Mouse (Mus musculus) heart, embryonic 12.5 days (tissue): Measurements from ENCODE around the gene Gm20388. TPM values are rescaled to one million over a fixed set of nuclear protein-coding genes. Genes with fewer than 3 reads are reported as not detected.
A peak's percentile ranks its signal among the peaks of the same experiment; 100 is the strongest.

Source experiments
- ATAC-seq: fragments of 200-750 bp; cut with Nextera tagmentation; 2 replicates; pipeline ENCODE4 v1.8.0; 2017; ENCODE audit warnings: moderate TSS enrichment, moderate library complexity; ENCODE audit not compliant: insufficient number of reproducible peaks, low FRiP score
- H3K27ac ChIP-seq: fragments of 300-500 bp; sonication (generic); 2 replicates; pipeline ENCODE4 v1.5.1; 2016; ENCODE audit warnings: mild to moderate bottlenecking, moderate library complexity; ENCODE audit not compliant: poor library complexity, severe bottlenecking
- H3K27me3 ChIP-seq: fragments of 300-500 bp; sonication (generic); replicated peaks from 2 replicates; pipeline ENCODE4 v1.6.1; 2016; ENCODE audit warnings: mild to moderate bottlenecking, moderate library complexity
- H3K36me3 ChIP-seq: fragments of 300-500 bp; sonication (generic); 2 replicates; pipeline ENCODE4 v1.6.1; 2016; ENCODE audit warnings: mild to moderate bottlenecking, moderate library complexity
- H3K4me1 ChIP-seq: fragments of 300-500 bp; sonication (generic); replicated peaks from 2 replicates; pipeline ENCODE4 v1.6.1; 2016; ENCODE audit warnings: mild to moderate bottlenecking
- H3K4me2 ChIP-seq: fragments of 300-500 bp; sonication (generic); 2 replicates; pipeline ENCODE4 v1.6.1; 2016; ENCODE audit warnings: mild to moderate bottlenecking, moderate library complexity
- H3K4me3 ChIP-seq: fragments of 300-500 bp; sonication (generic); 2 replicates; pipeline ENCODE4 v1.5.1; 2016; ENCODE audit warnings: mild to moderate bottlenecking
- H3K9ac ChIP-seq: fragments of 300-500 bp; sonication (generic); 2 replicates; pipeline ENCODE4 v1.6.1; 2016; ENCODE audit warnings: mild to moderate bottlenecking, moderate library complexity
- H3K9me3 ChIP-seq: fragments of 300-500 bp; sonication (generic); replicated peaks from 2 replicates; pipeline ENCODE4 v1.6.1; 2016; ENCODE audit warnings: mild to moderate bottlenecking, moderate library complexity
- WGBS: fragments of 180-500 bp; shearing (Covaris S2); methylation state at CpG from one replicate; pipeline ENCODE4 v1.1.7; 2016; 5-methylcytosine and 5-hydroxymethylcytosine counted together
- polyA plus RNA-seq: library from polyadenylated mRNA; unstranded; fragments of >200 nt; fragmentation: Nextera tagmentation; extraction: Ambion mirVana; gene quantifications from 2 replicates; pipeline ENCODE4 v1.2.1, GENCODE M21; 2016

Gm20388 gene
- polyA plus RNA-seq, 1 experiment from 2014 or later: not detected

GRCm38 (mm10) chr8:122548331-122548730 is 2637.7 kb downstream of the Gm20388 start:
- Histone ChIP-seq H3K27ac (peak overlapping the region; percentile 82), H3K4me1 (peaks cover 54% of the 10 kb centered on the region), H3K27me3 (no peaks in the 10 kb centered on the region), H3K36me3 (0 out of 2 replicates have a peak, but pooled peaks cover 6% of the 10 kb centered on the region), H3K4me3 (peak overlapping the region; percentile 70), H3K9me3 (no peaks in the 10 kb centered on the region), H3K4me2 (peak overlapping the region; percentile 75), H3K9ac (peak overlapping the region; percentile 12; the same call in 1 of the 2 replicates)
- no peak for ATAC-seq
- 63% methylated on average over 13 of the region's 13 CpGs for WGBS

GRCm38 (mm10) chr8:122548891-122549439 is 2638.3 kb downstream of the Gm20388 start:
- Histone ChIP-seq H3K27ac (peak overlapping the region; percentile 82; the same call in 1 of the 2 replicates), H3K4me2 (peak overlapping the region; percentile 75), H3K9me3 (no peaks in the 10 kb centered on the region), H3K27me3 (no peaks in the 10 kb centered on the region), H3K4me3 (peak overlapping the region; percentile 70), H3K4me1 (peaks cover 54% of the 10 kb centered on the region), H3K9ac (0 out of 2 replicates have a peak overlapping the region, but pooled peaks have one; percentile 47), H3K36me3 (no peaks in the 10 kb centered on the region)
- no peak for ATAC-seq
- 64% methylated on average over 3 of the region's 3 CpGs for WGBS

DNA sequence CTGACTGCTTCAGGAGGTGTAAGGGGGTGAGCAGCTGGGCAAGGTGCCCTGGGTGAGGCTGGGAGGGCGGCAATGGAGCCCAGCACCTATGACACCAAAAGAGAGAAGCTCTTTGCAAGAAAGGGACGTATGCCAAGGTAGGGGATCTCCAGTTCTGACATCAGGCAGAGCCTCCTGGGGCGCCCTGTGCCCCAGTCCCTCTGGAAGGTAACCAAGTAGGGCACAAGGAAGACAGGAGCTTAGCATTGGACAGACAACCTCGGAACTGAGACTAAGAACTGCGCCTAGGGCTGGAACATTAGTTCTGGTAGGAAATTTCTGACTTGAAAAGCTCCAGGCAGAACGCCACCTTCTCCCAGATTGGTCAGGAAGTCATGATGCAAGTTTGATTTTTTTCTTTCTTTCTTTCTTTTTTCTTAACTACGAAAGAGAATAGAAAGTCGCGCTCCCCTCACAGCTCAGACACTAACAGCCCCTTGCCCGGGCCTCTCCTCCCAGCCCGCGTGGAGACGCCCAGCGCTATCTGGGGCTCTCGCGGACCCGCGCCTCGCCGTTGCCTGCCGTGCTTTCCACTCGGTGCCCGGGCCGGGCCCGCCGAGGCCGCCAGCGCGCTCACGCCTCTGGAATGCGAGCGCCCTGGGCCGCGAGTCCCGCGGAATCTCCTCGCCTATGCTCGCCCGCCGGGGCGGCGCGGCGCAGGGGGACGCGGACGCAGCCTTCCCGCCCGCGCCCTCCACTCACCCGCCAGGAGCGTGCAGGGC is 2639.8 kb downstream of the Gm20388 start:
- Histone ChIP-seq H3K4me2 (peak overlapping the region; percentile 75), H3K4me3 (peak overlapping the region; percentile 70), H3K36me3 (no peaks in the 10 kb centered on the region), H3K4me1 (peaks cover 45% of the 10 kb centered on the region), H3K27me3 (no peaks in the 10 kb centered on the region), H3K9me3 (no peaks in the 10 kb centered on the region), H3K27ac (peak overlapping the region; percentile 86), H3K9ac (peak overlapping the region; percentile 91)
- ATAC-seq: peak; percentile 12
- WGBS: 2% methylated on average over 51 of the region's 52 CpGs

GRCm38 (mm10) chr8:122550995-122551264 is 2640.3 kb downstream of the Gm20388 start:
- Histone ChIP-seq H3K36me3 (no peaks in the 10 kb centered on the region), H3K9me3 (no peaks in the 10 kb centered on the region), H3K27ac (peak overlapping the region; percentile 86), H3K4me2 (peak overlapping the region; percentile 75), H3K9ac (peak overlapping the region; percentile 91), H3K4me1 (peaks cover 41% of the 10 kb centered on the region), H3K4me3 (peak overlapping the region; percentile 70), H3K27me3 (no peaks in the 10 kb centered on the region)
- no peak; the same call in 1 of the 2 replicates for ATAC-seq
- under 1% methylated on average over 34 of the region's 43 CpGs for WGBS

DNA sequence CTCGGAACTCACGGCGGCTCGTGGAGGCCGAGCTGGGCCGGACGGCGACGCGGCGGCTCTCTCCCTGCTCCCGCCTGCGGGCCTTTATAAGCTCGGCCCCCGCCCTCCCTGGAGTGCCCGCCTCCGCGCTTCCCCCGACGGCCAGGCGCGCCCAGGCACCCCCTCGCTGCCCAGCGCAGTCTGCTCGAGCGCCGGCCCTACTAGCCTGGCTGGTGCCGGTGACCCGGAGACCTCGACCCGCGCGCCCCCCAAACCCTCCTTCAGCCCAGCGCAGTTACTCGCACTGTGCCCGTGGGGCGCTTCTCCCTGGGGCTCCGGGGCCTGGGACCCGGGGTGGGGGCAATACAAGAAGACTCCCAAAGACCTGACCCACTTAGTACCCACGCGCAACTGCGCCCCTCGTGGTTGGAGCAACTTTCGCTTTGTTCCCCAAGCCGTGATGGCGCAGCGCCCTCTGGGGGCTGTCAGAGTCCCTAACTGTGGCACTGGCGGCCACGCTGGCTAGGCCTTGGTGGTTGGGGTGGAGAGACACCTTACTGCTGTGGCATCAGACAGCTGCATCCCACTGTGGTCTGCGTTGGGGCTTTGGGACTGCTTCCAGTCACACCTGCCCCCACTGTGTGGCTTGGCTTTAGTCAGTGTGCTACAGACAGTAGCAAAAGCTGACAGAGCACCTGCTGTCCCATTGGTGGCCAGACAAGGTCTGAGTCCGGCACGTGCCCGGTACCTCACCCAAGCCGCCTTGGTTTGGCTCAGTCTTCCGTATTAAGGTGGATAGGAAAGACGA is 2640.8 kb downstream of the Gm20388 start, which contains the start of gene Piezo1:
Gene Piezo1 (minus strand): TSS at position 65 of the 787 bp plus-strand sequence.
- peaks cover 40% of the 10 kb centered on the region for H3K4me1 ChIP-seq
- peak; percentile 81 for ATAC-seq
- no peaks in the 10 kb centered on the region for H3K27me3 ChIP-seq
- H3K9me3 ChIP-seq: no peaks in the 10 kb centered on the region
- peak within 1 kb of the TSS; percentile 91 for H3K9ac ChIP-seq
- H3K36me3 ChIP-seq: no peaks in the 10 kb centered on the region
- H3K27ac ChIP-seq: peak within 1 kb of the TSS; percentile 86
- peak within 1 kb of the TSS; percentile 70 for H3K4me3 ChIP-seq
- 11% methylated on average over 46 of the region's 56 CpGs for WGBS
- H3K4me2 ChIP-seq: peak within 1 kb of the TSS; percentile 75

DNA sequence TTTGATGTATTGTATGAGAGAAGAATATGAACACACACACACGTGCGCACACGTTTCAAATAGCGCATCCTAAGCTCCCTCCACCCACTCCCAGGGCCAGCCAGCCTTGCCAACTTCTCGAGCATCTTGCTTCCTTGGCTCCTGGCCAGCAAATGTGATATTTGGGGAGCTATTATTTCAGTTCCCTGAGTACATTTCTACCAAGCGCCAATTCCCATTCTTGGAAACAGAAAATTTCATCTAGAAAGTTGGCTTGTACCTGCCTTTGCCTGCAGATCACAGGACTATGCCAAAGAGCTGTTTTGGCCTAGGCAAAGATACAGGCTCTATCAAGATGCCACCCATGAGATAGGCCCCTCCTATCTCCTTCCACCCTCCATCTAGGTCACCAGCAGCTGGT is 2644.1 kb downstream of the Gm20388 start:
- ATAC-seq: no peak
- no peaks in the 10 kb centered on the region for H3K9me3 ChIP-seq
- H3K9ac ChIP-seq: no peak overlapping the region
- no peaks in the 10 kb centered on the region for H3K36me3 ChIP-seq
- peaks cover 36% of the 10 kb centered on the region for H3K4me1 ChIP-seq
- no peak overlapping the region for H3K4me3 ChIP-seq
- H3K4me2 ChIP-seq: no peak overlapping the region
- no peaks in the 10 kb centered on the region for H3K27me3 ChIP-seq
- H3K27ac ChIP-seq: no peak overlapping the region
- 78% methylated on average over 6 of the region's 6 CpGs for WGBS

GRCm38 (mm10) chr8:122556030-122557009 is 2645.7 kb downstream of the Gm20388 start:
- peak; percentile 69 for ATAC-seq

GRCm38 (mm10) chr8:122557248-122558038 is 2646.8 kb downstream of the Gm20388 start:
- Histone ChIP-seq H3K27me3 (no peaks in the 10 kb centered on the region), H3K27ac (no peak overlapping the region), H3K4me2 (no peak overlapping the region), H3K4me1 (peaks cover 31% of the 10 kb centered on the region), H3K4me3 (no peak overlapping the region), H3K36me3 (no peaks in the 10 kb centered on the region), H3K9me3 (no peaks in the 10 kb centered on the region), H3K9ac (no peak overlapping the region)
- WGBS: 34% methylated on average over 10 of the region's 10 CpGs
- ATAC-seq: no peak

More at GRCm38 (mm10) chr8:122556030-122557009, 2645.7 kb downstream of the Gm20388 start:
- no peaks in the 10 kb centered on the region for H3K9me3 ChIP-seq
- H3K27ac ChIP-seq: peak overlapping the region; percentile 46
- WGBS: 55% methylated on average over 12 of the region's 12 CpGs
- H3K9ac ChIP-seq: no peak overlapping the region
- 0 out of 2 replicates have a peak overlapping the region, but pooled peaks have one; percentile 20 for H3K4me2 ChIP-seq
- peaks cover 31% of the 10 kb centered on the region for H3K4me1 ChIP-seq
- no peak overlapping the region for H3K4me3 ChIP-seq
- no peaks in the 10 kb centered on the region for H3K27me3 ChIP-seq
- H3K36me3 ChIP-seq: no peaks in the 10 kb centered on the region

DNA sequence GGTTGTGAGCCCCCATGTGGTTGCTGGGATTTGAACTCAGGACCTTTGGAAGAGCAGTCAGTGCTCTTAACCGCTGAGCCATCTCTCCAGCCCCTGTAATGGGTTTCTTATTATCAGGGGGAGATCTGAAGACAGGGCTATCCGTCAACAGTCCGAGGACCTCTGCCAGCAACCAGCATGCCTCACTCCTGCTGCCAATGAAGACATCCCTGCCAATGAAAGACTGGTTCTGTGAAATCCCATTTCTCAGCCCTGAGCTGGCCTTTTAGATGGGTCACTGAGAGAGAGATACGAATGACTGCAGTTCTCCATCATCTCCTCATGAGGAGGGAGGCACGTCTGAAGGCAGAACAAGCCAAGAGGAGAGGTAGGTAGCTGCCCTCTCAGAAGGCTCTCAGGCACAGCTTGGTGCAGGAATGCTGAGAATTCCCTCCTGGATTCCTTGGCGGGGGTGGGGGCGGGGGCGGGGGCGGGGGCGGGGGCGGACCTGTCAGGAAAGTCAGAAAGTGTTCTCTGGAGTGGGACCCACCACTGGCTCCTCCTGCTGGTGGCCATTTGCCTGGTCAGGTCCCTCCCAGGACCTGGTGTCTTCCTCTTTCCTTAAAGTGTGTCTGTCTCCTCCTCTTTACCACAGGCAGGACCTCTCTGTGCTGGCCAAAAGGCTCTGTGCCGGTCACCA is 2648.2 kb downstream of the Gm20388 start:
- Histone ChIP-seq H3K27ac (peak overlapping the region; percentile 63), H3K4me3 (no peak overlapping the region), H3K36me3 (no peaks in the 10 kb centered on the region), H3K9me3 (no peaks in the 10 kb centered on the region), H3K9ac (no peak overlapping the region), H3K27me3 (no peaks in the 10 kb centered on the region), H3K4me2 (peak overlapping the region; percentile 35; the same call in 1 of the 2 replicates), H3K4me1 (peaks cover 31% of the 10 kb centered on the region)
- peak; percentile 35; the same call in 1 of the 2 replicates for ATAC-seq
- WGBS: 11% methylated on average over 12 of the region's 12 CpGs
